Mouse (Mus musculus): ENCODE results near the gene Mkks. TPM values are rescaled to one million over a fixed set of nuclear protein-coding genes. Genes with fewer than 3 reads are reported as not detected.
"Not testable (repeated sequence)": the region's sequence is repeated elsewhere in the genome, so short reads cannot be mapped to it uniquely, and the experiment has no call there.

Mkks gene
- 18.8 TPM in 2 replicates for total RNA-seq (2021)
- long read RNA-seq, transcript Mkks-202 (6 exons, 3,178 nt), result major isoform, 31 of 38 reads
- long read RNA-seq, partial matches to known transcripts, result 4 of 38 reads
- long read RNA-seq, other reads (novel, unspliced or antisense), result 1 of 38 reads

GRCm38 (mm10) chr2:136891068-136891950, at the start of gene Mkks, which contains the start of the genes Slx4ip and AL731706.1:
Gene Mkks, minus strand, starts transcription at chr2:136891389.
Gene Slx4ip, plus strand, starts transcription at chr2:136891218.
Gene AL731706.1, minus strand, starts transcription at chr2:136891389.
- peak; percentile 98 for DNase-seq

GRCm38 (mm10) chr2:136938249-136938648, 47.1 kb upstream of the Mkks start:
- DNase-seq, result no peak

DNA sequence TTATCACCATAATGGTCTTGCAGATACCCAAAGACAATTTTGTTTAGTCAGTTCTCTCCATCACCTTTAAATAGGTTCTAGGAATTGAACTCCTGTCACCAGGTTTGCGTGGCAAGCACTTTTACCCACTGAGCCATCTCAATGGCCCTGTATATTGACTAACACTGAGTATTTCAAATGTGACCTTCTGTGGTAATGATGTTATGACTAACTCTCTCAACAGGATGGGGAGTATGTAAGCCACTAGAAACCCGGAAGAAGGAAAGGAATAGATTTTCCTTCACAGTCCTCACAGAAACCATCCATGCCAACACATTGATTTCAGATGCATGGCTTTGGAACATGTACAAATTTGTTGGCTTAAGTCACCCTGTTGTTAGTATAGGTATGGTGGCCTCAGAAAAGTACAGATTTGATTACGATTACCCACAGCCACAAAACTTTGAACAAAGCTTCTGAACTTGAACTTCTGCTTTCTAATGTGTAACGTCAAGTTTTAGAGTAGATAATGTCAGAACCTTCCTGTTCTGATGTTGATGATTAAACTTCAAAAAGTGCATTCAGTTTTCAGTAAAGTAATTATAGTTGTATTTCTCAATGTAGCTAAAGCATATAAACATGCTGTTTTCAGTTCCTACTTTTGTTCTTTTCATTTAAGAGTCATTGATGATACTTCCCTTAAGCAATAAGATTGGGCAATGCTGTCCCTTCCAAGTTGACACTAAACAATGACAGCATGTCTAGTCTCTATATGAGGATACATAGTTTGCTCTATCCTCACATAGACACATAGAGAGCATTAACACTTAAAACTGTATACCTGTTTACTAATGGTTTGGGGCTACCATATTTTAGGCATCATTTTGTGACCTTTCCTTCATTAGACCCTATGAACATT, 45.5 kb upstream of the Mkks start:
- DNase-seq, result no peak

DNA sequence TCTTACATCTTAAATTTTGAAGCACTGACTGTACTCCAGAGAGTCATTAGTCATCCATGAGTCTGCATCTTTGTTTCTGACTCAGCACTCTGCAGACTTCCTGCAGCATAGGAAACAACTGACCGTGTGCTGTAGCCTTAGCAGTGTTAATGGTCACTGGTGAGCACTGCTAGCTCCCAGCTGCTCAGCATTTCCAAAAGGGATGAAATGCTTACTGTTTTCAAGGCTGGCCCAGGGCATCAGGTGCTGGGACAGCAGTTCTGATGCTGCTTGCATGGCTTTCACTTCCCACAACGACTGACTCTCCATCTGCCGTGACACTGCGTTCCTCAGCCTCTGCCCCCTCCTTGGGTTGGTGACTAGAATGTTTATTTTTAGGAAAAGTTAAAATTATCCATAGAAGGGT, 29.8 kb upstream of the Mkks start:
- DNase-seq, result peak; percentile 7

- DNase-seq, result no peak
These were observed 29.2 kb upstream of the Mkks start for GRCm38 (mm10) chr2:136920257-136920993.

DNA sequence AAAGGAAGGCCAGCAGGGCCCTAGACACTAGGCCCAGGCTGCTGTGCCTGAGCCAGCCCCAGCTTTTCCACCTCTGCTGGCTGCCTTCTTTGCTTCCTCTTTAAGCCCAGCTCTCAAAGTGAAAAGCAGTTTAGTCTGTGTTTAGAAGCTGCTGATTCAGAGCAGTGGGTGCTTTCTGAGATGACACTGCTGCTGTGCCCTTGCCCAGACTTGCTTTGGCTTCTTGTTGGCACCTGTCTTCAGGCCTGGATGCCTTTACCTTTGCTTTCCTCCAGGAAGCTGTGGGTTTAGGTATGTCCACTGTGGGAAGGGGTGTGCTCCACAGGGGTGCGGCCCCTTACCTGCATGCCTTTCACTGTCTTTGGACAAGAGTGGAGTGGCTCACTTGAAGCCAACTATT, 28.2 kb upstream of the Mkks start:
- no peak for DNase-seq

DNA sequence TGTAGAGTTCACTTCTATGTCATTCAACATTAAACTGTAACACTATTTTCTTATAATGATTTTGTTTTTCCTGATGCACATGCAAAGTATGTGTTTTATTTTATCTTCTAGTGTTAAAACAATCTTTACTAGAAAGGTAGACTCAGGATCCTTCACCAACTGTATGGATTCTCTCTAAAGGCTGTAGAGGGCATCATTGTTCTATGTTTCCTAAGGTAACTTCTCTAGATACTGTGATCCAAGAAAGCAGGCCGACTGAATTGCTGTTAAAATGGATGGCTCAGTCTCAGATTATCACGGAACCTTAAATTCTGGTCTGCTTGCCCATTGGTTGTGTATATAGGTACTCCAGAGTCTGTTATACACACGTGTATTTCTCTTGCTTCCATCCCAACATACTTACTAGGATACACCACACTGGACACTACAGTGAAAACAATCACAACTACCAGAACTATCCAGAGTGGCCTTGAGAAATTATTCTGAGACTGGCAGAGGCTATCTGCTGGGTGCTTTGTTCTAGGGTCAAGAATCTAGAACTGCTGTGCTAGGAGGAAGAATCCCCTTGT, 23.2 kb upstream of the Mkks start:
- DNase-seq, result no peak

DNA sequence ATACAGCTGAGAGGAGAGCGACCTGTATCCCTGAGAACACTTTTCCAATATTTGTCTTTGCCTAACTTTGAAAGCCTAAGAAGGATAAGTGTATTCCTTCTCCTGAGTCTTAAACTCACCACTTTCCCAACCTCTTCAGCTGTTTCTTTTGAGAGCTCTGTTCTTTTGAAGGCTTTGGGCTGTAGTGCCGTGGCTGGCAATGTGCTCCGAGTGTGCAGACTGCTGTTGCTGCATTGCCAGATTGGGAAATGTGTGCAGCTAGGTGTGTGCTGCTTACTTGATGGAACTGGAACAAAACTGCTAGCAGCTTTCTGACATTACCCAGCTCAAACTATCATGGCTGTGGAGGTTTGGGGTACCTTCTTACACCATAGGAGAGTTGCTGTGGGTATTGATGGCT, 21.8 kb upstream of the Mkks start:
- no peak for DNase-seq

DNA sequence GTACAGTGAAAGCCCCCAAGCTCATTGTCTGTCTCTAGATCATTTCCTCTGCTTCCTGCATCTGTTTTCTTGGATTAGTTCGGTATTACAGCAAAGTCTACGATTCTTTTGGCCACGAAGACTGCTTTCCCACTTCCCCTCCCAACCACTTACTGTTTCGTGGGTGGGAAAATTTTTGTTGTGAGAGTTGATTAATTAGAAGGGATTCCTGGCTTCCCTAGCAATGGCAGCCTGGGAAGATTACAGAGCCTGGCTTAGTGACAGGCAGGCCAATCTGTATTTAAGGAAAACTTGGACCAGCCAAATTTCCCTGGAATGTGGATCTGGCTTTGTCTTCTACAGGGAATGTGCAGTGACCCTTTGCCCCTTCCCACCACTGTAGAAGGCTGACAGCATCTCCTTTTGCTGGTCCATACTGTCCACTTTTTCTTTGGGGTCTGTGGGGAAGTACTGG, 20.8 kb upstream of the Mkks start:
- DNase-seq, result no peak

DNA sequence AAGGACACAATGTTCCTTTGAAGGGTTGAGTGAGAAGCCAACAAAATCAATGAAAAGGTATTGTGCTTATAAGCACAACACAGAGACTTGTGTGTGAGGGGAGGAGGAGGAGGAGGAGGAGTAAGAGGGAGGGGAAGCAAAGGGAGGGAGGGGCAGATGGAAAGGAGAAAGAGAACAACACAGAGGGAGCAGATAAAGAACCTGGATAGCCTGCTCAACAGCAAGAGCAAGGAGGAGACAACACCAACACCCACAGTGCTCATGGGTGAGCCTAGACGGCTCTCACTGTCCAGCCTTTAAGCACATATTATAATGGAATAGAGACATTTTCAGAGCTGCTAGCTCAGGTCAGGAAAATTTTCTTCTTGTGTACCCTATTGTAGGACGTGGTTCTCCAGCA, 18.1 kb upstream of the Mkks start:
- DNase-seq, result no peak

- no peak for DNase-seq
These were observed 17.4 kb upstream of the Mkks start for GRCm38 (mm10) chr2:136908596-136908995.

- DNase-seq, result no peak
These were observed 4.9 kb upstream of the Mkks start for GRCm38 (mm10) chr2:136896131-136896530.

GRCm38 (mm10) chr2:136894494-136894893, 3.3 kb upstream of the Mkks start:
- no peak for DNase-seq

DNA sequence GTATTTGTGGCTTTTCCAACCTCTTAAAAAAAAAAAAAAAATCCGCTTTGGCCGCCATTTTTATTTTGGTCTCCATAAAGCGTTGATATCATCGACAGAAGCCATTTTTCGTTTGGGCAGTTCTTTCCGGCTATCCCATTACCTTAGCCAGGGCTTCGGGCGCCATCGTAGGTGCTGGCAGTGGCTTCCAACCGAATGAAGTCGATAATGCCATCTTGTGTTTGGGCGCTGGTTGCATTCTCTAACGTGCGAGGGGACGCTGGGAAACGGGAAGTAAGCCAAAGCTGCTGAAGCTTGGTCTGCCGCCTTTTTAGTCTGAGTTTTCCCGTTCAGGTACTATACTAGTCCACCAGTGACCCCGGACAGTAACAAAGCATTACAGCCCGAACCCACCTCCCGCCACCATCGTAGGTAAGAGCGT, 772 bp upstream of the Mkks start:
- peak; percentile 90 for DNase-seq

DNA sequence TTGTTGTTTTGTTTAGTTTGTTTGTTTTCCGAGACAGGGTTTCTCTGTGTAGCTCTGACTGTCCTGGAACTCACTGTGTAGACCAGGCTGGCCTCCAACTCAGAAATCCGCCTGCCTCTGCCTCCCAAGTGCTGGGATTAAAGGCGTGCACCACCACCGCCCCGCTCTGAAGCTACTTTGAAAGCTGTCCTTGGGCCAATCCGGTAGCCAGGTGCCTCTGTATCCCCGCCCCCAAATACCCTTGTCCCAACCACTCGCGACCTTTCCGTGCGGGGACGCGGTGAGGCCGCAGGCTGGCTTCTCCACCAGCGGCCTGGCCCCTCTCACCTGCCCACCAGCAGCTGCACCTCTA, 497 bp downstream of the Mkks start:
- not testable (repeated sequence) for DNase-seq

GRCm38 (mm10) chr2:136886846-136887245, 4.3 kb downstream of the Mkks start:
- peak; percentile 27 for DNase-seq

DNA sequence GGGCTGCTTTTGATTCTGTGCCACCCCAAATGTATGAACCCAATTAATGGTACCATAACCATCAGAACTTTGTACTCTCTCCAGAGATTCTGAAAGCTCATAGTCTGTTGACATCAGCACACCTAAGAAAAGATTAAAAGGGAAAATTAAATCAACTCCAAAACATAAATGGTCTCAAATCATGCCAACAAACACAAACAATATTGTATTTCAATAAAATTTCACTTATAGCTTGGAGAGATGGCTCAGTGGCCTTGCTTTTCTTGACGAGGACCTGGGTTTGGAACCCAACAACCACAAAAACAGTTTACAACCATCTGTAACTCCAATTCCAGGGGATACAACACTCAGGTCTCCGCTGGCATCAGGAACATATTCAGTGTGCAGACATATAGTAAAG, 5.6 kb downstream of the Mkks start, which contains the start of gene AL731706.2:
TSS of gene AL731706.2 (minus strand) at position 101 of the 400 bp plus-strand sequence.
- DNase-seq, result no peak

GRCm38 (mm10) chr2:136854543-136855388, 36.4 kb downstream of the Mkks start:
- no peak for DNase-seq

DNA sequence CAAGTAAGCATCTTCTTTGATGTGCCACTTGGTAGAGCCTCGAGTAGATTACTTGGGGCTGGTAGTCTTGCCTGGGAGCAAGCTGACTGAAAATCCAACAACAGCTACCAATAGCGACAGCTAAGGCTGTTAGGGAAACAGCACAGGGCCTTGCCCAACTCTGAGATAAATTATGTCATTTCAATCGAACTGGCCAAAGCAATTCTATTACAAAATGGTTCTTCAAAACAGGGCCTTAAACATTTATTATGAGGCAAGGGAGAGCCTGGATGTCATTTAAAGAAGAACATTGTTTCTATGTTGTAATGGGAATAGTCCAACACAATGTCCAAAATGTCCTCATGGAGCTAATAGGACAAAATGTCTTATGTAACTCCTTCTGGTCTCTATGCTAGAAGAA, 40.8 kb downstream of the Mkks start:
- DNase-seq, result no peak

DNA sequence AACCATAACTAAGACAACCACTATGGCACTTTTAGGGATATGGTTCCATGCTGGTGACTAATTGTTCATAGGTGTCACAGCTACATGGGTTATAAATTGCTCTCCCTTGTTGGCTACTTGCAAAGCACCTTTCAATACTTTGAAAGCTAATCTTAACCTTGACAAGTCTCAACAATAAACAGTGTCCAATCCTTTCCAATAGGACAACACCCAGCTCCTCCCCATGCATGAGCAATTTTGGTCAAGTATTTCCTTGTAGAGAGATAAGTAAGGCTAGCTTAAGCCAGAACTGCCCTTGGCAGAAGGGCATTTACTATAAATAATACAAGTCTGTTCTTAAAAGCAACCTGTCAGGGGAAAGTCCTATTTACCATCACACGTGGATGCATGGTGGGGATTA, 53.2 kb downstream of the Mkks start:
- DNase-seq, result no peak

GRCm38 (mm10) chr2:136835882-136836281, 55.3 kb downstream of the Mkks start:
- no peak for DNase-seq

Data from adrenal gland, postnatal 25 days (tissue).